Mouse (Mus musculus) midbrain, embryonic 13.5 days (tissue): ENCODE measurements around the gene Cmtm6. TPM values are rescaled to one million over a fixed set of nuclear protein-coding genes. Genes with fewer than 3 reads are reported as not detected.
A peak's percentile ranks its signal among the peaks of the same experiment; 100 is the strongest.

ENCODE experiments used
- ATAC-seq: fragments of 200-750 bp; cut with Nextera tagmentation; 2 replicates; pipeline ENCODE4 v1.8.0; 2017; ENCODE audit warnings: mild to moderate bottlenecking, moderate TSS enrichment, moderate library complexity
- H3K27ac ChIP-seq: fragments of 300-500 bp; sonication (generic); 2 replicates; pipeline ENCODE4 v1.5.1; 2015; ENCODE audit warnings: inconsistent platforms, mild to moderate bottlenecking, moderate library complexity
- H3K27me3 ChIP-seq: fragments of 300-500 bp; sonication (generic); 2 replicates; pipeline ENCODE4 v1.6.1; 2015; ENCODE audit warnings: mild to moderate bottlenecking, inconsistent platforms
- H3K36me3 ChIP-seq: fragments of 300-500 bp; sonication (generic); 2 replicates; pipeline ENCODE4 v1.6.1; 2015; ENCODE audit warnings: mild to moderate bottlenecking, inconsistent platforms
- H3K4me1 ChIP-seq: fragments of 300-500 bp; sonication (generic); replicated peaks from 2 replicates; pipeline ENCODE4 v1.6.1; 2015; ENCODE audit warnings: inconsistent platforms
- H3K4me2 ChIP-seq: fragments of 300-500 bp; sonication (generic); replicated peaks from 2 replicates; pipeline ENCODE4 v1.6.1; 2015; ENCODE audit warnings: moderate library complexity, mild to moderate bottlenecking, inconsistent platforms
- H3K4me3 ChIP-seq: fragments of 300-500 bp; sonication (generic); replicated peaks from 2 replicates; pipeline ENCODE4 v1.5.1; 2015; ENCODE audit warnings: mild to moderate bottlenecking, inconsistent platforms
- H3K9ac ChIP-seq: fragments of 300-500 bp; sonication (generic); replicated peaks from 2 replicates; pipeline ENCODE4 v1.6.1; 2015; ENCODE audit warnings: mild to moderate bottlenecking, inconsistent platforms
- H3K9me3 ChIP-seq: fragments of 300-500 bp; sonication (generic); 2 replicates; pipeline ENCODE4 v1.6.1; 2016; ENCODE audit warnings: mild to moderate bottlenecking, inconsistent platforms
- WGBS: fragments of 180-500 bp; shearing (Covaris S2); methylation state at CpG from one replicate; pipeline ENCODE4 v1.1.7; 2015; 5-methylcytosine and 5-hydroxymethylcytosine counted together
- polyA plus RNA-seq: library from polyadenylated mRNA; unstranded; fragments of >200 nt; fragmentation: Nextera tagmentation; extraction: Ambion mirVana; gene quantifications from 2 replicates; pipeline ENCODE4 v1.2.1, GENCODE M21; 2015

Cmtm6 gene
- polyA plus RNA-seq, 1 experiment from 2014 or later = 19.0 TPM

- no peaks in the 10 kb centered on the region for H3K27me3 ChIP-seq
- no peak overlapping the region for H3K9ac ChIP-seq
- H3K36me3 ChIP-seq = peaks cover 2% of the 10 kb centered on the region; the same call in 1 of the 2 replicates
- H3K9me3 ChIP-seq = no peaks in the 10 kb centered on the region
- no peak overlapping the region for H3K27ac ChIP-seq
- WGBS = 77% methylated on average over 4 of the region's 4 CpGs
- H3K4me3 ChIP-seq = no peak overlapping the region
- no peak overlapping the region for H3K4me2 ChIP-seq
- ATAC-seq = no peak
- H3K4me1 ChIP-seq = no peaks in the 10 kb centered on the region
Observed at GRCm38 (mm10) chr9:114759886-114760285, 29.0 kb downstream of the Cmtm6 start.

GRCm38 (mm10) chr9:114760353-114760752, 29.4 kb downstream of the Cmtm6 start:
- Histone ChIP-seq H3K4me1 (no peaks in the 10 kb centered on the region), H3K27ac (no peak overlapping the region), H3K27me3 (no peaks in the 10 kb centered on the region), H3K9me3 (no peaks in the 10 kb centered on the region), H3K36me3 (peaks cover 2% of the 10 kb centered on the region; the same call in 1 of the 2 replicates), H3K4me2 (no peak overlapping the region), H3K4me3 (no peak overlapping the region), H3K9ac (no peak overlapping the region)
- WGBS = 89% methylated on average over 5 of the region's 5 CpGs
- no peak for ATAC-seq

GRCm38 (mm10) chr9:114761848-114762247, 30.9 kb downstream of the Cmtm6 start:
- no peak overlapping the region for H3K9ac ChIP-seq
- H3K4me3 ChIP-seq = no peak overlapping the region
- WGBS = 73% methylated on average over 11 of the region's 11 CpGs
- 0 out of 2 replicates have a peak, but pooled peaks cover 1% of the 10 kb centered on the region for H3K4me1 ChIP-seq
- no peak overlapping the region for H3K27ac ChIP-seq
- H3K27me3 ChIP-seq = no peaks in the 10 kb centered on the region
- no peak for ATAC-seq
- peaks cover 6% of the 10 kb centered on the region; the same call in 1 of the 2 replicates for H3K36me3 ChIP-seq
- H3K9me3 ChIP-seq = no peaks in the 10 kb centered on the region
- no peak overlapping the region for H3K4me2 ChIP-seq

- Histone ChIP-seq H3K9ac (no peak overlapping the region), H3K4me2 (no peak overlapping the region), H3K27ac (no peak overlapping the region), H3K4me1 (peaks cover 13% of the 10 kb centered on the region; the same call in 1 of the 2 replicates), H3K4me3 (no peak overlapping the region), H3K36me3 (peaks cover 6% of the 10 kb centered on the region; the same call in 1 of the 2 replicates), H3K27me3 (no peaks in the 10 kb centered on the region), H3K9me3 (no peaks in the 10 kb centered on the region)
- no peak for ATAC-seq
- 62% methylated on average over 13 of the region's 13 CpGs for WGBS
Observed at GRCm38 (mm10) chr9:114763341-114763740, 32.4 kb downstream of the Cmtm6 start.

GRCm38 (mm10) chr9:114767030-114767429, 36.1 kb downstream of the Cmtm6 start:
- Histone ChIP-seq H3K4me1 (peaks cover 13% of the 10 kb centered on the region; the same call in 1 of the 2 replicates), H3K27me3 (no peaks in the 10 kb centered on the region), H3K4me2 (no peak overlapping the region), H3K36me3 (peaks cover 4% of the 10 kb centered on the region; the same call in 1 of the 2 replicates), H3K9ac (no peak overlapping the region), H3K4me3 (no peak overlapping the region), H3K9me3 (no peaks in the 10 kb centered on the region), H3K27ac (peak overlapping the region; percentile 35; the same call in 1 of the 2 replicates)
- ATAC-seq = peak; percentile 79
- 66% methylated on average over 13 of the region's 13 CpGs for WGBS

- Histone ChIP-seq H3K27ac (peak overlapping the region; percentile 35; the same call in 1 of the 2 replicates), H3K4me2 (no peak overlapping the region), H3K27me3 (no peaks in the 10 kb centered on the region), H3K9ac (no peak overlapping the region), H3K4me1 (peaks cover 13% of the 10 kb centered on the region; the same call in 1 of the 2 replicates), H3K9me3 (no peaks in the 10 kb centered on the region), H3K36me3 (peaks cover 9% of the 10 kb centered on the region; the same call in 1 of the 2 replicates), H3K4me3 (no peak overlapping the region)
- 73% methylated on average over 2 of the region's 2 CpGs for WGBS
- no peak for ATAC-seq
Observed at GRCm38 (mm10) chr9:114767507-114767906, 36.6 kb downstream of the Cmtm6 start.

- H3K27me3 ChIP-seq = no peaks in the 10 kb centered on the region
- peaks cover 10% of the 10 kb centered on the region; the same call in 1 of the 2 replicates for H3K36me3 ChIP-seq
- no peak overlapping the region for H3K9ac ChIP-seq
- ATAC-seq = no peak
- H3K27ac ChIP-seq = no peak overlapping the region
- no peak overlapping the region for H3K4me2 ChIP-seq
- 53% methylated on average over 10 of the region's 10 CpGs for WGBS
- H3K9me3 ChIP-seq = no peaks in the 10 kb centered on the region
- H3K4me1 ChIP-seq = peaks cover 13% of the 10 kb centered on the region; the same call in 1 of the 2 replicates
- no peak overlapping the region for H3K4me3 ChIP-seq
Observed at GRCm38 (mm10) chr9:114768066-114768465, 37.1 kb downstream of the Cmtm6 start.

- H3K27ac ChIP-seq = no peak overlapping the region
- no peak overlapping the region for H3K4me2 ChIP-seq
- H3K27me3 ChIP-seq = no peaks in the 10 kb centered on the region
- no peak overlapping the region for H3K4me3 ChIP-seq
- ATAC-seq = no peak
- H3K9me3 ChIP-seq = no peaks in the 10 kb centered on the region
- 88% methylated on average over 4 of the region's 4 CpGs for WGBS
- peaks cover 13% of the 10 kb centered on the region; the same call in 1 of the 2 replicates for H3K4me1 ChIP-seq
- no peak overlapping the region for H3K9ac ChIP-seq
- H3K36me3 ChIP-seq = peaks cover 10% of the 10 kb centered on the region; the same call in 1 of the 2 replicates
Observed at GRCm38 (mm10) chr9:114770224-114770623, 39.3 kb downstream of the Cmtm6 start.

- no peak overlapping the region for H3K4me2 ChIP-seq
- no peak overlapping the region for H3K27ac ChIP-seq
- H3K9me3 ChIP-seq = no peaks in the 10 kb centered on the region
- H3K4me1 ChIP-seq = peaks cover 13% of the 10 kb centered on the region; the same call in 1 of the 2 replicates
- peaks cover 6% of the 10 kb centered on the region; the same call in 1 of the 2 replicates for H3K36me3 ChIP-seq
- H3K27me3 ChIP-seq = no peaks in the 10 kb centered on the region
- no peak overlapping the region for H3K4me3 ChIP-seq
- 92% methylated on average over 7 of the region's 7 CpGs for WGBS
- no peak for ATAC-seq
- no peak overlapping the region for H3K9ac ChIP-seq
Observed at GRCm38 (mm10) chr9:114771565-114771964, 40.6 kb downstream of the Cmtm6 start.

- no peak overlapping the region for H3K27ac ChIP-seq
- H3K4me2 ChIP-seq = no peak overlapping the region
- no peak for ATAC-seq
- no peaks in the 10 kb centered on the region for H3K4me1 ChIP-seq
- H3K4me3 ChIP-seq = no peak overlapping the region
- H3K27me3 ChIP-seq = no peaks in the 10 kb centered on the region
- H3K36me3 ChIP-seq = peaks cover 6% of the 10 kb centered on the region; the same call in 1 of the 2 replicates
- WGBS = 81% methylated on average over 6 of the region's 6 CpGs
- no peaks in the 10 kb centered on the region for H3K9me3 ChIP-seq
- H3K9ac ChIP-seq = no peak overlapping the region
Observed at GRCm38 (mm10) chr9:114774629-114775028, 43.7 kb downstream of the Cmtm6 start.

- 84% methylated on average over 4 of the region's 4 CpGs for WGBS
- H3K27me3 ChIP-seq = no peaks in the 10 kb centered on the region
- no peak; the same call in 1 of the 2 replicates for ATAC-seq
- no peak overlapping the region; the same call in 1 of the 2 replicates for H3K9ac ChIP-seq
- H3K4me2 ChIP-seq = no peak overlapping the region
- no peaks in the 10 kb centered on the region for H3K9me3 ChIP-seq
- no peak overlapping the region for H3K4me3 ChIP-seq
- peaks cover 6% of the 10 kb centered on the region for H3K4me1 ChIP-seq
- H3K27ac ChIP-seq = no peak overlapping the region
- H3K36me3 ChIP-seq = peaks cover 6% of the 10 kb centered on the region; the same call in 1 of the 2 replicates
Observed at GRCm38 (mm10) chr9:114775272-114775671, 44.4 kb downstream of the Cmtm6 start.

- no peak overlapping the region for H3K4me3 ChIP-seq
- 98% methylated on average over 3 of the region's 3 CpGs for WGBS
- no peaks in the 10 kb centered on the region for H3K27me3 ChIP-seq
- H3K4me1 ChIP-seq = peaks cover 16% of the 10 kb centered on the region
- no peak overlapping the region for H3K9ac ChIP-seq
- no peak overlapping the region for H3K4me2 ChIP-seq
- ATAC-seq = no peak
- peaks cover 6% of the 10 kb centered on the region; the same call in 1 of the 2 replicates for H3K36me3 ChIP-seq
- H3K27ac ChIP-seq = no peak overlapping the region
- H3K9me3 ChIP-seq = no peaks in the 10 kb centered on the region
Observed at GRCm38 (mm10) chr9:114776361-114776760, 45.4 kb downstream of the Cmtm6 start.
